Mouse (Mus musculus) kidney, postnatal 0 days (tissue): ENCODE measurements at regions not wholly inside any gene's neighbourhood (a gene's known extent, or its start where the extent isn't known, plus 50 kb on each side); places are given as distances from the start of the nearest gene placed in this dataset.

ENCODE experiments used
- ATAC-seq: fragments of 200-750 bp; cut with Nextera tagmentation; replicated peaks from 2 replicates; pipeline ENCODE4 v1.8.0; 2017; ENCODE audit warnings: low read depth, moderate number of reproducible peaks, moderate TSS enrichment, moderate library complexity; ENCODE audit not compliant: low FRiP score
- DNase-seq: peaks from one replicate; pipeline ENCODE4 v3.0.0-alpha.2; 2016; ENCODE audit warnings: low spot score
- H3K27ac ChIP-seq: fragments of 300-500 bp; sonication (generic); 2 replicates; pipeline ENCODE4 v1.5.1; 2014; ENCODE audit warnings: mild to moderate bottlenecking
- H3K27me3 ChIP-seq: fragments of 300-500 bp; sonication (generic); 2 replicates; pipeline ENCODE4 v1.6.1; 2014; ENCODE audit warnings: low read length, mixed read lengths; ENCODE audit not compliant: insufficient read depth
- H3K36me3 ChIP-seq: fragments of 300-500 bp; sonication (generic); 2 replicates; pipeline ENCODE4 v1.6.1; 2014; ENCODE audit warnings: low read length, mixed read lengths; ENCODE audit not compliant: insufficient read depth
- H3K4me1 ChIP-seq: fragments of 300-500 bp; sonication (generic); replicated peaks from 2 replicates; pipeline ENCODE4 v1.6.1; 2014; ENCODE audit warnings: antibody characterized with exemption, low read length, mixed read lengths; ENCODE audit not compliant: insufficient read depth
- H3K4me2 ChIP-seq: fragments of 300-500 bp; sonication (generic); 2 replicates; pipeline ENCODE4 v1.6.1; 2014; ENCODE audit warnings: mild to moderate bottlenecking, low read length, moderate library complexity, mixed read lengths
- H3K4me3 ChIP-seq: fragments of 300-500 bp; sonication (generic); replicated peaks from 2 replicates; pipeline ENCODE4 v1.5.1; 2014; ENCODE audit warnings: low read depth, low read length
- H3K9ac ChIP-seq: fragments of 300-500 bp; sonication (generic); 2 replicates; pipeline ENCODE4 v1.6.1; 2014; ENCODE audit warnings: low read depth, low read length
- H3K9me3 ChIP-seq: fragments of 300-500 bp; sonication (generic); replicated peaks from 2 replicates; pipeline ENCODE4 v1.6.1; 2016; ENCODE audit warnings: low read length, inconsistent platforms, mixed read lengths
- CTCF ChIP-seq: IDR thresholded peaks from 2 replicates; pipeline ENCODE4 v1.5.1; 2016; ENCODE audit warnings: antibody characterized with exemption, low read depth, mild to moderate bottlenecking, moderate library complexity
- WGBS: fragments of 180-500 bp; shearing (Covaris S2); extraction: QIAGEN DNeasy Blood & Tissue Kit; methylation state at CpG from one replicate; pipeline ENCODE4 v1.1.7; 2014; 5-methylcytosine and 5-hydroxymethylcytosine counted together

GRCm38 (mm10) chr12:29280861-29281630 is 247.1 kb upstream of the Myt1l start:
- ATAC-seq (no peak), DNase-seq (no peak)
- TF ChIP-seq CTCF: no peak
- no peak overlapping the region for H3K9ac ChIP-seq
- H3K9me3 ChIP-seq: no peaks in the 10 kb centered on the region
- no peak overlapping the region for H3K4me2 ChIP-seq
- H3K27me3 ChIP-seq: no peaks in the 10 kb centered on the region
- H3K27ac ChIP-seq: no peak overlapping the region
- H3K36me3 ChIP-seq: no peaks in the 10 kb centered on the region
- no peaks in the 10 kb centered on the region for H3K4me1 ChIP-seq
- no peak overlapping the region for H3K4me3 ChIP-seq
- WGBS: 61% methylated on average over 17 of the region's 17 CpGs

- Histone ChIP-seq H3K4me3 (no peak overlapping the region), H3K9ac (no peak overlapping the region), H3K27me3 (no peaks in the 10 kb centered on the region), H3K4me2 (no peak overlapping the region), H3K9me3 (no peaks in the 10 kb centered on the region), H3K36me3 (no peaks in the 10 kb centered on the region), H3K4me1 (0 out of 2 replicates have a peak, but pooled peaks cover 5% of the 10 kb centered on the region), H3K27ac (no peak overlapping the region)
- DNase-seq (no peak), ATAC-seq (no peak)
- TF ChIP-seq CTCF: no peak
- 67% methylated on average over 2 of the region's 2 CpGs for WGBS
Observed at GRCm38 (mm10) chr12:29288801-29289200, 239.4 kb upstream of the Myt1l start.

GRCm38 (mm10) chr12:29290591-29291351 is 237.4 kb upstream of the Myt1l start:
- H3K9me3 ChIP-seq: no peaks in the 10 kb centered on the region
- peak; percentile 18; the same call in 1 of the 2 replicates for TF ChIP-seq CTCF
- ATAC-seq (peak; percentile 99), DNase-seq (peak; percentile 99)
- H3K27me3 ChIP-seq: no peaks in the 10 kb centered on the region
- 8% methylated on average over 23 of the region's 23 CpGs for WGBS
- H3K4me2 ChIP-seq: peak overlapping the region; percentile 52
- H3K4me3 ChIP-seq: peak overlapping the region; percentile 25
- peak overlapping the region; percentile 79 for H3K27ac ChIP-seq
- H3K36me3 ChIP-seq: no peaks in the 10 kb centered on the region
- peak overlapping the region; percentile 55 for H3K9ac ChIP-seq
- H3K4me1 ChIP-seq: 0 out of 2 replicates have a peak, but pooled peaks cover 5% of the 10 kb centered on the region

- no peaks in the 10 kb centered on the region for H3K36me3 ChIP-seq
- H3K9me3 ChIP-seq: no peaks in the 10 kb centered on the region
- H3K4me1 ChIP-seq: no peaks in the 10 kb centered on the region
- H3K9ac ChIP-seq: no peak overlapping the region
- no peaks in the 10 kb centered on the region for H3K27me3 ChIP-seq
- H3K4me3 ChIP-seq: no peak overlapping the region
- no peak overlapping the region for H3K4me2 ChIP-seq
- no peak for DNase-seq
- no peak for ATAC-seq
- WGBS: 71% methylated on average over 5 of the region's 5 CpGs
- H3K27ac ChIP-seq: no peak overlapping the region
- TF ChIP-seq CTCF: no peak
Observed at GRCm38 (mm10) chr12:29297984-29298383, 230.2 kb upstream of the Myt1l start.

- ATAC-seq (no peak), DNase-seq (no peak)
- 64% methylated on average over 1 of the region's 1 CpGs for WGBS
- Histone ChIP-seq H3K27me3 (no peaks in the 10 kb centered on the region), H3K4me2 (no peak overlapping the region), H3K27ac (no peak overlapping the region), H3K9ac (no peak overlapping the region), H3K9me3 (no peaks in the 10 kb centered on the region), H3K4me3 (no peak overlapping the region), H3K4me1 (no peaks in the 10 kb centered on the region), H3K36me3 (no peaks in the 10 kb centered on the region)
- TF ChIP-seq CTCF: no peak
Observed at GRCm38 (mm10) chr12:29315636-29316035, 212.5 kb upstream of the Myt1l start.

- H3K4me3 ChIP-seq: no peak overlapping the region
- no peaks in the 10 kb centered on the region for H3K4me1 ChIP-seq
- ATAC-seq (no peak), DNase-seq (no peak)
- no peak overlapping the region for H3K27ac ChIP-seq
- no peaks in the 10 kb centered on the region for H3K9me3 ChIP-seq
- no peaks in the 10 kb centered on the region for H3K36me3 ChIP-seq
- no peak for TF ChIP-seq CTCF
- H3K27me3 ChIP-seq: no peaks in the 10 kb centered on the region
- H3K4me2 ChIP-seq: no peak overlapping the region
- 66% methylated on average over 2 of the region's 2 CpGs for WGBS
- H3K9ac ChIP-seq: no peak overlapping the region
Observed at GRCm38 (mm10) chr12:29321468-29321867, 206.7 kb upstream of the Myt1l start.
